ENCODE assay signal across 8 mouse cellular contexts in genomic region chr2:156420694-156421380, GRCm38 (mm10). TPM values are rescaled to one million over a fixed set of nuclear protein-coding genes. Genes with fewer than 3 reads are reported as not detected.
DNase-seq lines count a peak whose midpoint lies in the region; ATAC-seq and TF ChIP-seq lines count a peak whose summit lies in the region.

Gene Epb41l1 (plus strand): TSS chr2:156420909.

- H3K27ac ChIP-seq in embryonic facial prominence, embryonic 13.5 days, result 0 out of 2 replicates have a peak within 1 kb of the TSS, but pooled peaks have one; percentile 22
- H3K27ac ChIP-seq in heart, postnatal 0 days (ENCODE audit: low read depth), result no peak within 1 kb of the TSS
- no peak within 1 kb of the TSS for H3K27ac ChIP-seq in lung, embryonic 14.5 days (ENCODE audit: low read depth)
- H3K27ac ChIP-seq in neural tube, embryonic 14.5 days (ENCODE audit: low read depth, low read length), result peak within 1 kb of the TSS; percentile 86

- H3K9me3 ChIP-seq in embryonic facial prominence, embryonic 13.5 days, result no peaks in the 10 kb centered on the region
- H3K9me3 ChIP-seq in heart, postnatal 0 days (replicated peaks; ENCODE audit: control insufficient read depth, low read length), result no peaks in the 10 kb centered on the region
- H3K9me3 ChIP-seq in lung, embryonic 14.5 days (ENCODE audit: low read depth, low read length), result no peaks in the 10 kb centered on the region
- H3K9me3 ChIP-seq in neural tube, embryonic 14.5 days (ENCODE audit: control insufficient read depth, low read length), result no peaks in the 10 kb centered on the region

- DNase-seq in adrenal gland, adult (ENCODE audit: inconsistent age in 2 of 2, low spot score in 1 of 2), result peak; percentile 86 to 91
- no peak for DNase-seq in heart, postnatal 0 days (ENCODE audit: low spot score)
- peak; percentile 72 to 87 for DNase-seq in kidney, postnatal 25 days
- peak; percentile 68 for DNase-seq in lung, embryonic 14.5 days
- DNase-seq in urinary bladder, postnatal 36 days (ENCODE audit: low spot score in 2 of 2), result peak; percentile 54 to 68

- peak; percentile 56 for ATAC-seq in CD4-positive, CD25-positive, alpha-beta regulatory T cell, adult 4 months
- peak; percentile 18; the same call in 1 of the 2 replicates for ATAC-seq in embryonic facial prominence, embryonic 13.5 days (ENCODE audit: insufficient number of reproducible peaks, insufficient read depth, low FRiP score, low TSS enrichment, low read depth)
- ATAC-seq in heart, postnatal 0 days (ENCODE audit: insufficient read depth, low read depth), result peak; percentile 61
- ATAC-seq in lung, embryonic 14.5 days (ENCODE audit: insufficient read depth), result peak; percentile 69
- ATAC-seq in neural tube, embryonic 14.5 days (ENCODE audit: low read depth), result peak; percentile 72

- TF ChIP-seq CTCF in heart, postnatal 0 days (IDR thresholded peaks at IDR 0.05; ENCODE audit: low read depth), result no peak
- TF ChIP-seq CTCF in lung, embryonic 14.5 days (IDR thresholded peaks at IDR 0.05; ENCODE audit: low read depth), result no peak

- TF ChIP-seq EP300 in heart, postnatal 0 days (IDR thresholded peaks at IDR 0.05; ENCODE audit: low read depth), result no peak

- peaks cover 32% of the 10 kb centered on the region for H3K4me1 ChIP-seq in embryonic facial prominence, embryonic 13.5 days
- H3K4me1 ChIP-seq in heart, postnatal 0 days (ENCODE audit: control insufficient read depth, insufficient read depth), result peaks cover 5% of the 10 kb centered on the region; the same call in 1 of the 2 replicates
- H3K4me1 ChIP-seq in lung, embryonic 14.5 days (ENCODE audit: insufficient read depth), result peaks cover 3% of the 10 kb centered on the region
- peaks cover 13% of the 10 kb centered on the region; the same call in 1 of the 2 replicates for H3K4me1 ChIP-seq in neural tube, embryonic 14.5 days (ENCODE audit: control insufficient read depth, insufficient read depth, low read length)

- peaks cover 44% of the 10 kb centered on the region for H3K27me3 ChIP-seq in embryonic facial prominence, embryonic 13.5 days
- H3K27me3 ChIP-seq in heart, postnatal 0 days (ENCODE audit: control insufficient read depth, insufficient read depth, low read length), result peaks cover 35% of the 10 kb centered on the region
- H3K27me3 ChIP-seq in lung, embryonic 14.5 days (ENCODE audit: insufficient read depth, low read length), result peaks cover 40% of the 10 kb centered on the region
- H3K27me3 ChIP-seq in neural tube, embryonic 14.5 days (ENCODE audit: control insufficient read depth, insufficient read depth, low read length), result no peaks in the 10 kb centered on the region

- no peaks in the 10 kb centered on the region for H3K36me3 ChIP-seq in embryonic facial prominence, embryonic 13.5 days
- no peaks in the 10 kb centered on the region for H3K36me3 ChIP-seq in heart, postnatal 0 days (replicated peaks; ENCODE audit: control insufficient read depth, insufficient read depth, low read length)
- H3K36me3 ChIP-seq in lung, embryonic 14.5 days (ENCODE audit: insufficient read depth), result no peaks in the 10 kb centered on the region
- no peaks in the 10 kb centered on the region for H3K36me3 ChIP-seq in neural tube, embryonic 14.5 days (ENCODE audit: control insufficient read depth, insufficient read depth, low read length)

- H3K9ac ChIP-seq in embryonic facial prominence, embryonic 13.5 days, result peak within 1 kb of the TSS; percentile 75
- H3K9ac ChIP-seq in heart, postnatal 0 days (replicated peaks; ENCODE audit: low read depth, low read length), result peak within 1 kb of the TSS; percentile 58
- peak within 1 kb of the TSS; percentile 63 for H3K9ac ChIP-seq in lung, embryonic 14.5 days
- H3K9ac ChIP-seq in neural tube, embryonic 14.5 days (replicated peaks; ENCODE audit: low read depth, low read length), result peak within 1 kb of the TSS; percentile 84

- H3K4me2 ChIP-seq in embryonic facial prominence, embryonic 13.5 days, result peak within 1 kb of the TSS; percentile 98
- H3K4me2 ChIP-seq in heart, postnatal 0 days (ENCODE audit: low read depth, low read length), result peak within 1 kb of the TSS; percentile 98
- H3K4me2 ChIP-seq in lung, embryonic 14.5 days, result peak within 1 kb of the TSS; percentile 97
- peak within 1 kb of the TSS; percentile 80 for H3K4me2 ChIP-seq in neural tube, embryonic 14.5 days (ENCODE audit: low read depth, low read length)

- WGBS in embryonic facial prominence, embryonic 13.5 days, result under 1% methylated on average over 76 of the region's 76 CpGs
- 1% methylated on average over 61 of the region's 76 CpGs for WGBS in heart, postnatal 0 days
- under 1% methylated on average over 75 of the region's 76 CpGs for WGBS in lung, embryonic 14.5 days
- under 1% methylated on average over 75 of the region's 76 CpGs for WGBS in neural tube, embryonic 14.5 days

- peak within 1 kb of the TSS; percentile 65 for H3K4me3 ChIP-seq in embryonic facial prominence, embryonic 13.5 days
- peak within 1 kb of the TSS; percentile 65 for H3K4me3 ChIP-seq in heart, postnatal 0 days (ENCODE audit: low read depth, low read length)
- peak within 1 kb of the TSS; percentile 58 for H3K4me3 ChIP-seq in lung, embryonic 14.5 days (ENCODE audit: low read depth, low read length)
- H3K4me3 ChIP-seq in neural tube, embryonic 14.5 days (ENCODE audit: low read depth, low read length), result peak within 1 kb of the TSS; percentile 73

RNA-seq across cellular contexts. Expression of gene Epb41l1, which starts in this region (rescaled TPM):
- polyA plus RNA-seq in CD4-positive, CD25-positive, alpha-beta regulatory T cell, adult 4 months (2017; shearing (Covaris generic)), result under 1 TPM in 1 of 2 experiments, not detected in 1; 0.24 TPM
- 4.4 and 4.5 TPM in 2 replicates for polyA plus RNA-seq in embryonic facial prominence, embryonic 13.5 days (2015; fragmentation: Nextera tagmentation; extraction: Ambion mirVana)
- 21.5 and 28.2 TPM in 2 replicates for total RNA-seq in heart, postnatal 0 days (2014; rRNA removed; ENCODE audit: low replicate concordance)
- 0.45 and 0.47 TPM in 2 replicates for polyA plus RNA-seq in heart, postnatal 0 days (2015; fragmentation: Nextera tagmentation; extraction: Ambion mirVana)
- polyA plus RNA-seq in lung, embryonic 14.5 days (2014; fragmentation: Nextera tagmentation; extraction: Ambion mirVana), result 2.1 and 3.2 TPM in 2 replicates
- 19.8 and 25.5 TPM in 2 replicates for polyA plus RNA-seq in neural tube, embryonic 14.5 days (2014; fragmentation: Nextera tagmentation; extraction: Ambion mirVana)

Comparison
In these comparisons a context has a peak if more than half of its experiments do, and no peak if none do; other contexts are left out.
1. Peak in ATAC-seq in CD4-positive, CD25-positive, alpha-beta regulatory T cell, adult 4 months; RNA of the gene not detected or under 1 TPM.
2. ATAC-seq: peak in every context shown above with its lines; median percentile 72 in neural tube, embryonic 14.5 days; 69 in lung, embryonic 14.5 days; 61 in heart, postnatal 0 days; 56 in CD4-positive, CD25-positive, alpha-beta regulatory T cell, adult 4 months; 18 in embryonic facial prominence, embryonic 13.5 days.
3. H3K27ac ChIP-seq: peak in embryonic facial prominence, embryonic 13.5 days (single experiment) and neural tube, embryonic 14.5 days (single experiment); none in heart, postnatal 0 days (single experiment) and lung, embryonic 14.5 days (single experiment).
4. Peak in every context shown above with its lines, with median percentiles within 50 percentile points of each other: H3K4me2 ChIP-seq, H3K4me3 ChIP-seq and H3K9ac ChIP-seq.